Mouse (Mus musculus) adrenal gland, adult 8-10 months (tissue): Measurements from ENCODE around the gene AI182371. TPM values are rescaled to one million over a fixed set of nuclear protein-coding genes. Genes with fewer than 3 reads are reported as not detected.

ENCODE experiments used
- DNase-seq: peaks from one replicate; pipeline ENCODE4 v3.0.0; 2022
- total RNA-seq, 4 experiments: library from RNA; stranded (reverse); gene quantifications; 2 replicates each; pipeline ENCODE4 v1.2.4; 2022

The AI182371 gene
- total RNA-seq, 4 experiments from 2014 or later = 0.21 to 1.5 (median 0.71) TPM

DNA sequence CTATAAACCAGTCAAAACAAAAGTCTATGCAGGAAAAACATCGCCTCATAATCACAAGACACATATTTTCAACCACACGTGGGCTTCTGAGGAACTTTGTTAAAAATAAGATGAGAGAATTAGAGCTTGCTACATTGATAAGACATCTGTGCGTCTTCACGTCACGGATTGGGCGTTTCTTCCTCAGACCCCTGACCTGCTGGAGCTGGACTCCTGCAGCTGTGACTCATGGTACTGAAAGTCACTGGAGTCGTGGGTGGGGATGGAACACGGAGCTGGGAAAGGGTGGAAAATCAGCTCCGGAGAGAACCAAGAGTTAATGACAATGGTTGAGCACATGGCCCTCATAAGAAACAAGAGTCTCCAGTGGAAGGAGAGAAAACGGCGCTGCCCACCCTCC lies 34.2 kb downstream of the AI182371 start:
- DNase-seq = no peak

DNA sequence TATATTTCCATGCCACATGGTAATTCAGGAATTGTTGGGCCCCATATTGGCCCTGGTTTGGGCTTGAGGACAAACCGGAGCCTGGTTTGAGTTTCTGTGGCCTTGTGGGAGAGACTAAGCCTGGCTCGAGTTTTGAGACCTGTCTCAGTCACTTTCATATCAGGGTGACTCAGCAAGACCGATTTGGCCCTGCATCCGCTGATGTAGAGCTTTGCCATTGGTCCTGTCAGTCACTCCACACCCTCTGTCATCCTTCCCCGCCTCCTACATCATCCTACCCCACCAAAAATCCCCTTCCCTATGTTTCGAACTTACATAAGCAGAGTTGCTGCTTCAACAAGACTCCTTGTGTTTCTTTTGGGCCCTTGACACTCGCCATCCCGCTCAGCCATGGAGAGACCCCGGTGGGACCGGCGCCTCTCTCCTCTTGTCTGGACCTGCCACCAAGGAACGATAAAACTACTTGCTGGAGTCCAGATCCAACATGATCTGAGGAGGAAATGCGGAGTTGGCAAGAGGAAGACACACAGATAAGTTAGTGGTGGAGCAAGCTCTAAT lies 34.7 kb downstream of the AI182371 start:
- no peak for DNase-seq

DNA sequence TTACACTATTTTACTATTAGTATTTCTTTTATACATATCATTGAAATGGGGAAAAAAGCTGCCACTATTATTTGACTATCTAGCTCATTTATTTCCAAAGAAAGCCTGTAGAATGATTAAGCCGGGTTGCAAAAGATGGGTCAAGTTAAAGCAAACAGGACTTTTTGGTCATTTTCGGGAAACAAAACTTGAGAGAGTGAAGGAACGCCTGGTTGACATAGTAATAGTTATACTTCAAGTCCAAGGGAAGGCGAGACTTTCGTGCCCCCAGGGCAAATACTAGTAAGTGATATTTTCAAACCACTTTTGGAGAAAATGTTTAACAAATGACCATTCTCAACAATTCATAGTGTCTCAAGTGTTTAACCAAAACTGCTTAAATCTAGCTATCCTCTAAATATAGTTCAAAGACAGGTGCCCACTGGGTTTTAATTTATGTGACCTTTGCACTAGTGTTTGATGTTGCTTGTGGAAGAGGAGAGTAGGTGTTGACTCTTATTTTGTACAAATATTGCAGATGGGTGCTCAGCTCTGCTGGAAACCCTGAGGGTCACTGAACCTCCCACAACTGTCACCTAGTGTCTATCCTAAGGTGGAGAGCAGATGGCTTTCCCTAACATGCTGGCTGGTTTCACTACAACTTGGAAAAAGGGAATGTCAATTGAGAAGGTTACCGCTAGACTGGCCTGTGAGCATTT lies 37.9 kb downstream of the AI182371 start:
- no peak for DNase-seq

DNA sequence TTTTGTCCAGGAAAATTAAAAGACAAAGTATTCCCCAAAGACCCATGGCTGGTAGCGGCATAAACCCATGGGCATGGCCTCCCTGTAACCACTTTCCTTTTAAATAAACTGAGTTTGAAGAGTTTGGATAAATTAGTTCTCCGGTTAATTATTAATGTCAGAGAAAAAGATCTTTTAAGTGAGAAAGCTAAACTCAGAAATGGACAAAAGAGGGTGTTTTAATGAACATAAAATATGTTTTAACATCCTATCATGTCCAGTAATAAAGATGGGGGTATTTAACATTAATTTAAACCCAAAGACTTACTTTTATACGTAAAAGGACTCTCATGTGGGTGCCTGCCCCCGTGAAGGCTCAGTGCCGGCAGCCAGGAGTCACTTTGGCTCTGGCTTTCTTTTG lies 40.0 kb downstream of the AI182371 start, which contains the start of gene Hc:
Gene Hc, minus strand, starts transcription at position 101 of the 400 bp plus-strand sequence.
- no peak for DNase-seq

DNA sequence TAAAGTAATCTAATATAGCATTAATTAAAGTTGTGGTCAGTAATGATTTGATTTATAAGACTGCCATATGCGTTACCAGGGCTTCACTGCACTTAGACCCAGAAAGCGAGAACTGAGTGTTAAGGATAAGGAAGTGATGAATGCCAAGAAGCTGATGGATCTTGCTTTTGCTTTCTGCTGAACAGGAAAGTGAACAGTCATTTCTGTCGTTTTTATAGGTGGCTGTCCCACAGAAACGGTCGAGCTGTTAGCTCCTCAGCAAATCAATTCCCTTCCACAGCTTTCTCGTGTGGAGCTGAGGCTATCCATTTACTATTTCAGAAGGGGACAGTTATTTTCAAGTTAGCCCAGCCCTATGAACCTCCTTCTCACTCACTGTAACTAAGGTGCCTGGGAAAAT lies 40.4 kb downstream of the AI182371 start:
- DNase-seq = no peak

DNA sequence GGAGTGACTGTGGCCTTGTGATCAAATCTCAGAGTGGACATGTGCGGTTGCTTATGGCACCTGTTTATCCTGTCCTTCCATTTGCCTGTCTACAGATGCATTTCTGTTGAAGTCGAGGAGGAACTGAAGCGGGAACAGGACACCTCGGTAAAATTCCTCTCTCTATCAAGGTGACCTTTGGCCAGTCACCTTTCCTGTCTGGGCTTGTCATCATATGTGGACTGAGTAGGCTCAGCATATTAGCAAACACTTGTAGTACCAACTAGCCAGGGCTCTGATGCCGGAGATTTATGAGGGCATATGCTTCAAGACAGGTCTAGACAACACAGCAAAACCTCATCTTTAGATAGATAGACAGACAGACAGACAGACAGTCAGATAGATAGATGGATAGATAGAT lies 41.1 kb downstream of the AI182371 start:
- DNase-seq = no peak

DNA sequence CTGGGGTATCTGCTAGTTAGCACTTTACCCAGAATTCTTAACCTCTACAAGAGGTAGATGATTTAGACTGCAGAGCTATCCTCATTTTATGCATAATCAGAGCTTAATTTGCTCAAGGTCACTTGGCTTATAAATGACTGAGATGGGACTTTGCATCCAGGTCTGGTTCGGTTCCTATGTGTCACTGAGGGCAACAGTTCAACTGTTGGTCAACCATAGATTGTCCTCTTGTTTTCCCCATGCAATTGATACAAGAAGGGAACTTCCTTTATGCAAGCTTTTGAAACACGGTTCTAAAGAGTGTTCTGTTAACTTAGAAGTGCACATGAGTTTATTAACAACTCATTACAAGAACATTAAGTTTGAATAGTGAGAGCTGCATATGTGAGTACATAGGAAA lies 43.0 kb downstream of the AI182371 start:
- no peak for DNase-seq

DNA sequence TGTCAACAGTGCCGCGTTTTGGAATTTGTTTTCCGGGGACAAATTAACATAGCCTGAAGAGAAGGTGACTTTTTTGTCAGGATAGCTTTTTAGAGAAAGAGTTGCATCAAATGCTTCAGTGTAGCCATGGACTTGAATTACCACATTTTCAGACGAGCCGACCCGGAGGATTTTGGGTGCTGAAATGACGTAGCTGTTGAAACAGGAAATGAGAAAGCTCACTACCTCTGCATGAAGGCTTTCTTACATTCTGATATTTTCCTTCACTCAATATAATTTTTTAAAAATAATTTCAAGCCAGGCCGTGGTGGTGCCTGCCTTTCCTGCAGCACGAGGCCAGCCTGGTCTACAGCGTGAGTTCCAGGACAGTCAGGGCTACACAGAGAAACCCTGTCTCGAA lies 44.1 kb downstream of the AI182371 start:
- DNase-seq = no peak

DNA sequence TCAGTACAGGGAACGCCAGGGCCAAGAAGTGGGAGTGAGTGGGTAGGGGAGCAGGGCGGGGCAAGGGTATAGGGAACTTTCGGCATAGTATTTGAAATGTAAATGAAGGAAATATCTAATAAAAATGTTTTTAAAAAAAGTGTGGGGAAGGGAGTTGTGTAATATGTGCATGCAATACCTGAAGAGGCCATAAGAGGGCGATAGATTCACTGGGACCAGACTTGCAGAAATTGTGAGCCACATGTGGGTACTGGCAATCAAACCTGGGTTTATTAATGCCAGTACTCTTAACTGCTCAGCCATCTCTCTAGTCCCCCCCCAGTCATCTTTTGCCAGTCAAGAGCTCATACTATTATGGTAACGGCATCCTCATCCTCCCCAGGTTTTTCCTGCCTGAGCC lies 52.5 kb downstream of the AI182371 start:
- DNase-seq = no peak

DNA sequence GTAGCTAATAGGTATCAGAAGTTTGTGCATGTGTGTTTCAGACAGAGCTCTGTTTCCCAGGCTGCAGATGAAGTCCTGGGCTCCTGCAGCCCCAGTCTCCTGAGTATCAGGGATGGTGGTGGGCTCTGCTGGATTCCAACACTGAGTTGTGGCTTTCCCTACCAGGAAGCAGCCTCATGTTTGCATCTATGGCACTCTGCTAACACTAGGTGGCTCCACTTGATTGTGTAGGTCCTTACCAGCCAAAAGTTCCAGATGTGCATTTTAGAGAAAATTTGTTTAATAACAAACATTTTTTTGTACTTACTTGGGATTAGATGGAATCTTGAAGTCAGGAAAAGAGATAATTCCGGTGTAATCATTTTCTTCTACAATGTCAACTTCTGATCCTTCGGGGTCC lies 56.4 kb downstream of the AI182371 start:
- no peak for DNase-seq

DNA sequence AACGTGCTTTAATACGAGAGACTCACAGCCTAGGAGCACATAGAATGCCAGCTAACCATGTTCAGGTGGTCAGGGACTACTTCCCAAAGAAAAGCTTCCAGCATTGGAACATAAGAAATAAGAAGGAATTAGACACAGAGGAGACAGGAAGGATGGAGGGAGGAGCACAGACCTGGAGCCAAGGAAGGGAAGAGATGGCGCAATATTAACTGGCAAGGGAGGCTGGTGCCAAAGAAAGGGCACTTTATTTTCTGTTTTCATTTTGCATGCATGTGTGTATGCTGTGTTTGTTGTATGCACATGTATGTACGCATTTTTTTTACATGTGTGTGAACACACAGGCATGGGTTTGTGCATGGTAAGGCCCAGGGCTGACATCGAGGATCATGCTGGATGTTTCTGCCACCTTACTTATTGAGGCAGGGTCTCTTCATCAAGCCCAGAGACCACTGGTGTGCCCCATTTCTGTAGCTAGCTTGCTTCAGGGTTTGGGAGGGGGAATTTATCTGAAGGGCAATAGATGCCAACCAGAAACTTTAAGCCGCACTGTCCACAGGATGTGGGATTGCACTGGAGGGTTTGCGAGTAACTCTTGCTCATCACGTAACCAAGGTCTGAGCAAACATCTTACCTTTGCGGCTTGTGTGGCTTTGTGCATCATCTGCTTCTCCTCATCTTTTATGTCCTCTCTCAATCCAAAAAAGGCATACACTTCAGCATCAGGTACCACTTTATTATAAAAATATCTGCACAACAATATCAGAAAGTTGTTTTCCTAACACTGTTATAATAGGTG lies 62.6 kb downstream of the AI182371 start:
- DNase-seq = no peak

Other genes with a start within 250 kb of the AI182371 start
- gene Cutal, start 227.1 kb downstream of the AI182371 start, total RNA-seq = 1 to 10 TPM in 1 of 4 experiments, under 1 TPM in 3; 0.41 to 1.4 (median 0.74) TPM
- 10 to 100 TPM; 42.6 to 49.8 (median 45.8) TPM for gene Psmd5, start 226.6 kb downstream of the AI182371 start, total RNA-seq
- gene Phf19, start 187.5 kb downstream of the AI182371 start, total RNA-seq = 1 to 10 TPM; 2.4 to 4.5 (median 3.6) TPM
- gene Traf1, start 139.8 kb downstream of the AI182371 start, total RNA-seq = 1 to 10 TPM; 2.2 to 5.8 (median 3.3) TPM
- under 1 TPM in 3 of 4 experiments, not detected in 1; 0.32 to 0.38 (median 0.35) TPM for gene Hc, start 40.1 kb downstream of the AI182371 start, total RNA-seq
- gene Cntrl, start 7.9 kb upstream of the AI182371 start, total RNA-seq = 10 to 100 TPM; 16.4 to 30.7 (median 23.5) TPM
- 100 to 1,000 TPM; 212 to 225 (median 218) TPM for gene Rab14, start 99.6 kb upstream of the AI182371 start, total RNA-seq
- gene Gsn, start 154.8 kb upstream of the AI182371 start, total RNA-seq = 100 to 1,000 TPM; 331 to 556 (median 419) TPM
- gene Stom, start 235.4 kb upstream of the AI182371 start, total RNA-seq = 10 to 100 TPM; 29.0 to 45.8 (median 37.5) TPM